Mouse (Mus musculus) ZHBTc4 (cell line): Measurements from ENCODE around the gene Eid1.

Experiments
- DNase-seq: peaks from one replicate; pipeline ENCODE4 v3.0.0-alpha.2; 2011; ENCODE audit warnings: low read depth, low spot score

The Eid1 gene

GRCm38 (mm10) chr2:125672957-125673631 lies at the start of gene Eid1:
TSS of gene Eid1 (plus strand) at chr2:125673095.
- DNase-seq, result peak; percentile 87

GRCm38 (mm10) chr2:125623211-125623610 lies 49.7 kb upstream of the Eid1 start:
- DNase-seq, result peak; percentile 43

- DNase-seq, result peak; percentile 41
Measured at GRCm38 (mm10) chr2:125624127-125624685, 48.7 kb upstream of the Eid1 start.

- DNase-seq, result peak; percentile 99
Measured at GRCm38 (mm10) chr2:125624837-125625351, 48.0 kb upstream of the Eid1 start, which contains the start of gene Cep152. TSS of gene Cep152 (minus strand) at chr2:125625113.

- no peak for DNase-seq
Measured at GRCm38 (mm10) chr2:125626536-125626935, 46.4 kb upstream of the Eid1 start.

GRCm38 (mm10) chr2:125628487-125628886 lies 44.4 kb upstream of the Eid1 start:
- DNase-seq, result no peak

GRCm38 (mm10) chr2:125630010-125630409 lies 42.9 kb upstream of the Eid1 start:
- no peak for DNase-seq

GRCm38 (mm10) chr2:125637331-125637730 lies 35.6 kb upstream of the Eid1 start:
- DNase-seq, result no peak

GRCm38 (mm10) chr2:125644912-125645311 lies 28.0 kb upstream of the Eid1 start:
- DNase-seq, result no peak

GRCm38 (mm10) chr2:125650038-125650437 lies 22.9 kb upstream of the Eid1 start:
- DNase-seq, result no peak

GRCm38 (mm10) chr2:125650742-125651352 lies 22.0 kb upstream of the Eid1 start:
- no peak for DNase-seq

GRCm38 (mm10) chr2:125651563-125651962 lies 21.3 kb upstream of the Eid1 start:
- no peak for DNase-seq

GRCm38 (mm10) chr2:125653286-125653685 lies 19.6 kb upstream of the Eid1 start:
- DNase-seq, result no peak

GRCm38 (mm10) chr2:125655391-125655790 lies 17.5 kb upstream of the Eid1 start:
- DNase-seq, result no peak

GRCm38 (mm10) chr2:125659823-125660536 lies 12.9 kb upstream of the Eid1 start:
- DNase-seq, result peak; percentile 80

- peak; percentile 19 for DNase-seq
Measured at GRCm38 (mm10) chr2:125660537-125661130, 12.3 kb upstream of the Eid1 start.

- no peak for DNase-seq
Measured at GRCm38 (mm10) chr2:125661156-125661555, 11.7 kb upstream of the Eid1 start.

GRCm38 (mm10) chr2:125662517-125662916 lies 10.4 kb upstream of the Eid1 start:
- DNase-seq, result no peak

GRCm38 (mm10) chr2:125665213-125665612 lies 7.7 kb upstream of the Eid1 start:
- no peak for DNase-seq

GRCm38 (mm10) chr2:125665909-125666308 lies 7.0 kb upstream of the Eid1 start:
- DNase-seq, result no peak

- DNase-seq, result no peak
Measured at GRCm38 (mm10) chr2:125666668-125667067, 6.2 kb upstream of the Eid1 start.

GRCm38 (mm10) chr2:125667184-125667583 lies 5.7 kb upstream of the Eid1 start:
- DNase-seq, result no peak
